Mouse (Mus musculus) liver, adult 2 months (tissue): Measurements from ENCODE around the gene Krt9. TPM values are rescaled to one million over a fixed set of nuclear protein-coding genes. Genes with fewer than 3 reads are reported as not detected.

Experiments
- DNase-seq: peaks from one replicate; pipeline ENCODE4 v3.0.0-alpha.2; 2011; ENCODE audit warnings: low read depth, low spot score; ENCODE audit errors: extremely low read depth
- H3K27ac ChIP-seq: fragments of 200-500 bp; replicated peaks from 2 replicates; pipeline ENCODE4 v1.5.1; 2012; ENCODE audit warnings: low read depth, mild to moderate bottlenecking, control low read depth, inconsistent platforms, low read length; ENCODE audit not compliant: insufficient read depth
- H3K27me3 ChIP-seq: fragments of 200-500 bp; 2 replicates; pipeline ENCODE4 v1.6.1; 2012; ENCODE audit warnings: mild to moderate bottlenecking, moderate library complexity, low read length, inconsistent platforms; ENCODE audit not compliant: control insufficient read depth, insufficient read depth
- H3K36me3 ChIP-seq: fragments of 200-500 bp; 2 replicates; pipeline ENCODE4 v1.6.1; 2012; ENCODE audit warnings: low read length, inconsistent platforms; ENCODE audit not compliant: control insufficient read depth, insufficient read depth
- H3K4me1 ChIP-seq: fragments of 200-500 bp; 2 replicates; pipeline ENCODE4 v1.6.1; 2011; ENCODE audit warnings: low read length; ENCODE audit not compliant: control insufficient read depth, insufficient read depth
- H3K4me3 ChIP-seq: fragments of 200-500 bp; 2 replicates; pipeline ENCODE4 v1.5.1; 2011; ENCODE audit warnings: low read depth, mild to moderate bottlenecking, control low read depth, low read length, moderate library complexity; ENCODE audit not compliant: insufficient read depth
- H3K79me2 ChIP-seq: fragments of 200-500 bp; 2 replicates; pipeline ENCODE4 v1.6.1; 2012; ENCODE audit warnings: inconsistent platforms, mild to moderate bottlenecking, low read length, moderate library complexity; ENCODE audit not compliant: control insufficient read depth, insufficient read depth
- H3K9ac ChIP-seq: fragments of 200-500 bp; 2 replicates; pipeline ENCODE4 v1.6.1; 2012; ENCODE audit warnings: low read depth, mild to moderate bottlenecking, control low read depth, inconsistent platforms, low read length
- CTCF ChIP-seq: fragments of 200-500 bp; IDR thresholded peaks from 2 replicates; pipeline ENCODE4 v1.5.1; 2011; ENCODE audit warnings: low read depth, low read length, control low read depth
- POLR2A ChIP-seq: fragments of 200-500 bp; IDR thresholded peaks from 2 replicates; pipeline ENCODE4 v1.6.1; 2011; ENCODE audit warnings: low read length, control low read depth; ENCODE audit not compliant: insufficient read depth; ENCODE audit errors: extremely low read depth
- WGBS: fragments of 180-500 bp; shearing (Covaris S2); methylation state at CpG from one replicate; pipeline ENCODE4 v1.1.7; 2018; 5-methylcytosine and 5-hydroxymethylcytosine counted together
- polyA plus RNA-seq: library from polyadenylated mRNA; depleted of rRNA; stranded (reverse); fragments of >200 nt; gene quantifications from 2 replicates; pipeline ENCODE4 v1.2.3, GENCODE M21; 2012
- total RNA-seq: library from RNA; depleted of rRNA; stranded (reverse); fragments of >200 nt; gene quantifications from 2 replicates; pipeline ENCODE4 v1.2.3, GENCODE M21; 2014

Gene Krt9
- total and polyA plus RNA-seq, 2 experiments, result not detected

- no peak overlapping the region for H3K27ac ChIP-seq
- DNase-seq, result no peak
- WGBS, result 72% methylated on average over 5 of the region's 5 CpGs
Observed at GRCm38 (mm10) chr11:100147566-100148353, 45.3 kb downstream of the Krt9 start.

GRCm38 (mm10) chr11:100145858-100146560 is 47.0 kb downstream of the Krt9 start:
- no peak overlapping the region for H3K9ac ChIP-seq
- no peaks in the 10 kb centered on the region for H3K79me2 ChIP-seq
- H3K36me3 ChIP-seq, result no peaks in the 10 kb centered on the region
- no peak for TF ChIP-seq CTCF
- TF ChIP-seq POLR2A, result no peak
- peak overlapping the region; percentile 51; the same call in 1 of the 2 replicates for H3K4me3 ChIP-seq
- H3K27me3 ChIP-seq, result peaks cover 8% of the 10 kb centered on the region
- H3K4me1 ChIP-seq, result no peaks in the 10 kb centered on the region
- 6% methylated on average over 13 of the region's 13 CpGs for WGBS
- no peak overlapping the region for H3K27ac ChIP-seq
- no peak for DNase-seq

More at GRCm38 (mm10) chr11:100147566-100148353, 45.3 kb downstream of the Krt9 start:
- TF ChIP-seq POLR2A (no peak), CTCF (no peak)
- Histone ChIP-seq H3K4me1 (no peaks in the 10 kb centered on the region), H3K4me3 (no peak overlapping the region), H3K36me3 (no peaks in the 10 kb centered on the region), H3K9ac (no peak overlapping the region), H3K27me3 (peaks cover 8% of the 10 kb centered on the region), H3K79me2 (no peaks in the 10 kb centered on the region)

GRCm38 (mm10) chr11:100145104-100145503 is 47.9 kb downstream of the Krt9 start:
- no peak overlapping the region for H3K9ac ChIP-seq
- WGBS, result 4% methylated on average over 20 of the region's 20 CpGs
- peaks cover 8% of the 10 kb centered on the region for H3K27me3 ChIP-seq
- DNase-seq, result no peak
- H3K79me2 ChIP-seq, result no peaks in the 10 kb centered on the region
- H3K4me1 ChIP-seq, result no peaks in the 10 kb centered on the region
- TF ChIP-seq POLR2A, result no peak
- TF ChIP-seq CTCF, result no peak
- H3K36me3 ChIP-seq, result no peaks in the 10 kb centered on the region
- peak overlapping the region; percentile 51; the same call in 1 of the 2 replicates for H3K4me3 ChIP-seq
- H3K27ac ChIP-seq, result no peak overlapping the region; the same call in 1 of the 2 replicates

GRCm38 (mm10) chr11:100140966-100141365 is 52.1 kb downstream of the Krt9 start:
- no peak overlapping the region for H3K4me3 ChIP-seq
- whole genome bisulfite sequencing, result 83% methylated on average over 21 of the region's 21 CpGs
- H3K79me2 ChIP-seq, result no peaks in the 10 kb centered on the region
- H3K36me3 ChIP-seq, result no peaks in the 10 kb centered on the region
- TF ChIP-seq CTCF (no peak), POLR2A (no peak)
- H3K27me3 ChIP-seq, result peaks cover 8% of the 10 kb centered on the region
- no peaks in the 10 kb centered on the region for H3K4me1 ChIP-seq
- no peak for DNase-seq
- H3K27ac ChIP-seq, result no peak overlapping the region
- no peak overlapping the region for H3K9ac ChIP-seq

DNA sequence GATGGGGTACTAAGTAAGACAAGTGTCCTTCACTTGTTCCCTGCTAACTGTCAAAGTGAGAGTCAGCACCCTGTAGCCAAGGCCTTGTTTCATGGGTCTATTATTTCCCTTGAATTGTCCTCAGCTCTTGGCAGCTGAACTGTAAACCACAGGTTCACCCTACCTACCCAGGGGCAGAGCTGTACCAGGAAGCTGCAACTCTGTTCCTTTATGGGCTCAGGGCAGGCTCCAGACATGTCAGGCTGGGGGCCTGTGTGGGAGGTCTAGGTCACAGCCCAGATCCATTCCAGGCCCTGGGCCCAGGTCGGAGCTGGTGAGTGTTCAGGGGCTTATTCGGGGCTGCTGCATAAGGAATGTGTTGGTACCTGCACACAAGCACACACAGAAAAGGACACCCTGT is 53.7 kb downstream of the Krt9 start:
- no peak overlapping the region for H3K27ac ChIP-seq

DNA sequence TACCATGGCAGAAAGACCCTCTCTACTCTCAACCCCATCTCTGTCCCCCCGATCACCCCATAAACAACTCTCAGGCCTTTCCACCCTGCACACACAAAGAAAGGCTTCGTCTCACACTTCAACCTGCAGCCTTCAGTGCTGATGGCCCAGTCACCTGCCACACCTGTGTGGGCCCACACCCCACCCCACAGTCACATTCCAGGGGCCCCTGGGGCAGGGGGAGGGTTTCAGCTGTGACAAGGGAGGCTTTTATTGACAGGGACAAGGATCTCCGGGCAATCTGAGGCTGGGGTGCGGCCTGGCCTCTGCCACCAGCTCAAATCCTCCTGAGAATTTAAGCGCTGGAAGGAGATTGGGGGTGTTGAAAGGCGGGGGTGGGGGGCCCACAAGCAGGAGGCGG is 54.2 kb downstream of the Krt9 start:
- Histone ChIP-seq H3K27me3 (no peaks in the 10 kb centered on the region; the same call in 1 of the 2 replicates), H3K79me2 (no peaks in the 10 kb centered on the region)

More for the DNA sequence above, 53.7 kb downstream of the Krt9 start:
- TF ChIP-seq CTCF (no peak), POLR2A (no peak)
- 82% methylated on average over 2 of the region's 2 CpGs for WGBS
- Histone ChIP-seq H3K4me1 (no peaks in the 10 kb centered on the region), H3K9ac (no peak overlapping the region), H3K27me3 (no peaks in the 10 kb centered on the region; the same call in 1 of the 2 replicates), H3K79me2 (no peaks in the 10 kb centered on the region), H3K4me3 (no peak overlapping the region), H3K36me3 (no peaks in the 10 kb centered on the region)
- DNase-seq, result no peak

More for the DNA sequence above, 54.2 kb downstream of the Krt9 start:
- DNase-seq, result no peak
- H3K27ac ChIP-seq, result no peak overlapping the region
- H3K9ac ChIP-seq, result no peak overlapping the region
- no peaks in the 10 kb centered on the region for H3K36me3 ChIP-seq
- 81% methylated on average over 7 of the region's 7 CpGs for WGBS
- H3K4me1 ChIP-seq, result no peaks in the 10 kb centered on the region
- H3K4me3 ChIP-seq, result no peak overlapping the region
- no peak for TF ChIP-seq CTCF
- TF ChIP-seq POLR2A, result no peak
